Mouse (Mus musculus) embryo, embryonic 10.5 days (tissue): Measurements from ENCODE around the gene Vwde.

Experiments
- DNase-seq: peaks from one replicate; pipeline ENCODE4 v3.0.0-alpha.2; 2015; ENCODE audit warnings: low spot score

The Vwde gene

DNA sequence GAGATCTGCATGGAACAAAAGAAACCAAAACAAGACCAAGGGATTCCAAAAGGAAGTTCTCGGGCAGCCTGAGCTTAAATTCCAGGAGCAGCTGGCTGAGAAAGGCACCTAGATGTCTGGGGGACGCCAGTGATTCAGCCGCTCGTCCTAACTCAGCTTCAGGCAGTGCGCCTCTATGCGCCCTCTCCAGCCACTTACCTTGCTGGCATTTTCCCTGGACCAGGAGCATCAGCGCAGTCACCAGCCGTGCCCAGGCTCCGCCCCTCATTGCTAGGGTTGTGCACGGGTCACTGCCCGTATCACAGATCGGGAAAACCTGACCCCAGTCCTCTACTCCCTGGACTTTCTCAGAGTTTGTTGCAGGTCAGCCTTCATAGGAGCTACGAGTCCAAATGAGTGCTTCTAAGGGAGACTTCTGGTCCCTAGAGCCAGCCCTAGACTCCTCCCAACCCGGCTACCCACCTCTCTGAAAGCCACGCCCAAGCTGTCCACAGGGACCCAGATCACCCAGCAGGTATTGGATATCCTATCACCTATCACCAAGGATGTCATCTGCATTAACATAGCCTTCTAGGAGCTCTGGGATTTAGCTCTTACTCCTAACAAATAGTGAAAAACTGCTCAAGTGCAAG is at the start of gene Vwde:
Gene Vwde (minus strand): TSS at position 370 of the 632 bp plus-strand sequence.
- DNase-seq = peak; percentile 23

DNA sequence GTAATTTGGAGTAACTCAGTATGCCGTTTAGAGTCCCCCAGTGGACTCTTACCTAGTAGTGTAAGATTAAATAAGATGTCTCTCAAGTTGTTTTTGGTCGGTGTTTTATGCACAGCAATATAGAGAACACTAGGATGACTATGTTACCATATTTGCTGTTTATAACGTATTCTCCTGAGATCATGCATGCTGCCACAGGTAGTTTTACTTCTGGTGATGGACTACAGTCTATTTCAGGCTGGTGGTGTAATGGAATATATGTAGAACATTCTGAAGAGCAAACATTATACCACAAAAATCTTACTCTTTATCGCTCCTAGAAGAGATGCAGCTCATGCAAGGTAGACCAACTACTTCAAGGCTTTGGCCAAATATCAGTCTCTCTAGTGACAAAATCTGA is 30.6 kb upstream of the Vwde start:
- no peak for DNase-seq

DNA sequence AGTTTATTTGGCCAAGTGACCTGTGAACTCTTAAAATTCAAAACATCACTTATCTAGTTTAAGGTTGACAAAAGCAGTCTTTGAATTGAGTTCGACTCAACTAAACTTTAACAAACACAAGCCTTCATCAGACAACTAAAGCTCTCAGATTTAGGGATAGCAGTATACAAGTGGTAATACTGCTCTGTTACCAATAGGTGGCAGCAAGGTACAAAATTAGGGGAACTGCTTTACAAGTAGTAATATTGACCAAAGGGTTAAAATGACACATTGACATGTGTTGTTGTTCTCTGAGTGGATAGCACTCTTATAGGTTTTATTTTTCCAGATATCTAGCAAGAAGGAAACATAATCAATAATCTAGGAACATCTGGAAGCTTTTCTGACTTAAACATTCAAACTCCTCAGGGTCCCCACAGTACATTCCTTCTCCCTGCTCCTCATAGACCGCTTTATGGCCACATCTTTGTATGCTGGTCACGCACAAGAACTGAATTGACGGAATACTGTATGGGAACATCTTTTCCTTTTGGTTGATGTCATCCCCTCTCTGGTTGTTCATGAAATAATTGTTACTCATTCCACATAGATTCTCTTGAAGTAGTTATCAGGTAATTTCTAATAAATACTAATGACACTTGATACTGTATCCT is 23.7 kb upstream of the Vwde start:
- DNase-seq = peak; percentile 59

DNA sequence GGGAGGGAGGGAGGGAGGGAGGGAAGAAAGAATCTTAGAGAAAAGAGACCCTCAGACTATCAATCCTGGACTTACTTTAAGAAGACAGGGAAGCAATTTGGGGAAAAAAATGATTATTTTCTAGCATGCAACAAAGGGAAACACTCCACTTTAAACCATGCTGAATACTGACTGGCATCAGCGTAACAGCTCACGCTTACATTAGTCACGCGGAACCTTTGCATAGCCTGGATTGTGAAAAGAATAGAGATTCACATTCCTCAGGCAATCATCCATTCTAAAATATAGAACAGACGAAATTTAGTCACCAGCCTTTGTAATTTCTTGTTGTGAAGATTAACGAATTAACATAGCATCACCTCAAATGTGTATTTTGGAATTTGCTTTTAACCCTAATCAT is 18.6 kb downstream of the Vwde start:
- no peak for DNase-seq

DNA sequence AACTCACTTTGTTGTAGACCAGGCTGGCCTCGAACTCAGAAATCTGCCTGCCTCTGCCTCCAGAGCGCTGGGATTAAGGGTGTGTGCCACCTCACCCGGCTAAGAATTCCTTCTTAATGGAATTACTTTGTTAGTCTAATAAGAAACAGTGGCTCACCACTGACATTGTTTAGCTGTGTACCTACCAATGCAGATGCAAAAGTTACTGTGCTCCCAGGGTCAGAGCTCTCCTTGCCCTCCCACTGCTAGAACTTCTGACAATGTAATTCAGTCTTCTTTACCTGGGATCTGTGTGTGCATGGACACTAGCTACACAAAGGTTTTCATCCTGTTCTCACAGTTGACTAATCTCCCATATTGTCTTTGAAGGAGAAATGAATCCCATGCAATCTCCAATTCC is 27.3 kb downstream of the Vwde start:
- no peak for DNase-seq

- no peak for DNase-seq
Observed at GRCm38 (mm10) chr6:13186836-13187235, 37.9 kb downstream of the Vwde start.

DNA sequence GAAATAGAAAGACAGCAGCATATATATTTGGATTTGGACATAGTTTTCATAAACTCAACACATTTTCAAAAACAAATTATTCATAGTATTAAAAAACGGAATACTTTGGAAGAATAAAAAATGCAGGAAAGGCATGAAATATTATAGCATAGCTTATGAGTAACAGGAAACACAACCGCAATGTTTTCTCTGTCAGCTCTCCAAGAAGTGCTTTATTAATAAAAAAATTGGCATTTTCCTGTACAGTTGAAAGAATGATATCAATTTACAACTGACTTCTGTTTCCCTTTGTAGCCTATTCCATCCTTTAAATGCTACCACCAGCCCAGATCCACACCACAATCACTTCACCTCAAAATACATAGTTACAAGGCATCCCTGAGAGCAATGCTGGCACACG is 44.7 kb downstream of the Vwde start:
- DNase-seq = no peak

- DNase-seq = no peak
Observed at GRCm38 (mm10) chr6:13169459-13170150, 55.2 kb downstream of the Vwde start.

- DNase-seq = no peak
Observed at GRCm38 (mm10) chr6:13166240-13166937, 58.4 kb downstream of the Vwde start.

- DNase-seq = peak; percentile 35
Observed at GRCm38 (mm10) chr6:13159437-13159836, 65.3 kb downstream of the Vwde start.

GRCm38 (mm10) chr6:13153888-13154697 is 70.7 kb downstream of the Vwde start:
- DNase-seq = no peak

GRCm38 (mm10) chr6:13152062-13152640 is 72.6 kb downstream of the Vwde start:
- peak; percentile 75 for DNase-seq

GRCm38 (mm10) chr6:13137255-13137654 is 87.5 kb downstream of the Vwde start:
- no peak for DNase-seq

DNA sequence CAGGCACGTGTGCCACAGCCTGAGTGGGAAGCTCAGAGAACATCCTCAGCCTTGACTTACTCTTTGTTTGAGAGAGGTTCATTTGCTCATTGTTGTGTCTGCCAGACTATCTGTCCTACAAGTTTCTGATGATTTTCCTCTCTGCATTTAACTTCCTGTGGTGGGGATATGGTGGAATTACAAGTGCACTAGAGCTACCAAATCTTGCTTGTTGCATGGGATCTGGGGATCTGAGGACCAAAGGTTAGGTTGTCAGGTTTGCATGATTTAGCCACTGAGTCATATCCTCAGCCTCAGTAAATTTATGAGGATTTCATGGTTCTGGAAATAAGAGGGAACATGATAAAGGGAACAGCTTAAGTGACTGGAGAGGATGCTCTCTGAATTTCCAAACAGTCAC is 116.1 kb downstream of the Vwde start:
- no peak for DNase-seq
